Mouse (Mus musculus): ENCODE results near the gene Fbxo5. TPM values are rescaled to one million over a fixed set of nuclear protein-coding genes. Genes with fewer than 3 reads are reported as not detected.
A peak's percentile ranks its signal among the peaks of the same experiment; 100 is the strongest.

Fbxo5 gene
- polyA plus RNA-seq, 1 experiment from 2014 or later: 110 TPM

- under 1% methylated on average over 31 of the region's 37 CpGs for WGBS
- Histone ChIP-seq H3K9me3 (replicated peaks; ENCODE audit: control insufficient read depth, low read length) (no peaks in the 10 kb centered on the region), H3K9ac (replicated peaks; ENCODE audit: low read length) (peak overlapping the region; percentile 89), H3K4me3 (ENCODE audit: low read depth, low read length) (peak overlapping the region; percentile 93), H3K27me3 (ENCODE audit: control insufficient read depth, insufficient read depth, low read length) (no peaks in the 10 kb centered on the region), H3K4me1 (ENCODE audit: control insufficient read depth, insufficient read depth, low read length) (no peaks in the 10 kb centered on the region), H3K27ac (replicated peaks; ENCODE audit: low read depth, low read length) (peak overlapping the region; percentile 86), H3K36me3 (replicated peaks; ENCODE audit: control insufficient read depth, insufficient read depth, low read depth, low read length) (peaks cover 7% of the 10 kb centered on the region), H3K4me2 (ENCODE audit: low read depth, low read length) (peak overlapping the region; percentile 53)
- ATAC-seq (replicated peaks; ENCODE audit: insufficient number of reproducible peaks, low FRiP score, low TSS enrichment, low read depth) (peak; percentile 0; the same call in 1 of the 2 replicates), DNase-seq (ENCODE audit: low spot score) (peak; percentile 12)
Observed at GRCm38 (mm10) chr10:5823291-5823739, 17.9 kb upstream of the Fbxo5 start.

- peaks cover 7% of the 10 kb centered on the region for H3K36me3 ChIP-seq (replicated peaks; ENCODE audit: control insufficient read depth, insufficient read depth, low read depth, low read length)
Observed at GRCm38 (mm10) chr10:5818772-5819171, 13.4 kb upstream of the Fbxo5 start.

GRCm38 (mm10) chr10:5815968-5816367 lies 10.6 kb upstream of the Fbxo5 start:
- ATAC-seq (replicated peaks; ENCODE audit: insufficient number of reproducible peaks, low FRiP score, low TSS enrichment, low read depth) (no peak), DNase-seq (ENCODE audit: low spot score) (no peak)
- Histone ChIP-seq H3K36me3 (replicated peaks; ENCODE audit: control insufficient read depth, insufficient read depth, low read depth, low read length) (peaks cover 7% of the 10 kb centered on the region), H3K4me1 (ENCODE audit: control insufficient read depth, insufficient read depth, low read length) (no peaks in the 10 kb centered on the region), H3K4me2 (ENCODE audit: low read depth, low read length) (no peak overlapping the region), H3K4me3 (ENCODE audit: low read depth, low read length) (no peak overlapping the region), H3K27ac (replicated peaks; ENCODE audit: low read depth, low read length) (no peak overlapping the region), H3K9me3 (replicated peaks; ENCODE audit: control insufficient read depth, low read length) (no peaks in the 10 kb centered on the region), H3K27me3 (ENCODE audit: control insufficient read depth, insufficient read depth, low read length) (no peaks in the 10 kb centered on the region), H3K9ac (replicated peaks; ENCODE audit: low read length) (no peak overlapping the region)
- 98% methylated on average over 2 of the region's 2 CpGs for WGBS

More at GRCm38 (mm10) chr10:5818772-5819171, 13.4 kb upstream of the Fbxo5 start:
- no peaks in the 10 kb centered on the region for H3K4me1 ChIP-seq (ENCODE audit: control insufficient read depth, insufficient read depth, low read length)
- 93% methylated on average over 3 of the region's 3 CpGs for WGBS
- no peaks in the 10 kb centered on the region for H3K9me3 ChIP-seq (replicated peaks; ENCODE audit: control insufficient read depth, low read length)
- DNase-seq (ENCODE audit: low spot score): no peak
- no peak overlapping the region for H3K9ac ChIP-seq (replicated peaks; ENCODE audit: low read length)
- H3K4me3 ChIP-seq (ENCODE audit: low read depth, low read length): no peak overlapping the region
- ATAC-seq (replicated peaks; ENCODE audit: insufficient number of reproducible peaks, low FRiP score, low TSS enrichment, low read depth): no peak
- no peak overlapping the region for H3K27ac ChIP-seq (replicated peaks; ENCODE audit: low read depth, low read length)
- no peaks in the 10 kb centered on the region for H3K27me3 ChIP-seq (ENCODE audit: control insufficient read depth, insufficient read depth, low read length)
- H3K4me2 ChIP-seq (ENCODE audit: low read depth, low read length): no peak overlapping the region

GRCm38 (mm10) chr10:5813724-5814123 lies 8.3 kb upstream of the Fbxo5 start:
- no peak overlapping the region for H3K4me3 ChIP-seq (ENCODE audit: low read depth, low read length)

GRCm38 (mm10) chr10:5807683-5808082 lies 2.3 kb upstream of the Fbxo5 start:
- Histone ChIP-seq H3K27me3 (ENCODE audit: control insufficient read depth, insufficient read depth, low read length) (no peaks in the 10 kb centered on the region), H3K4me2 (ENCODE audit: low read depth, low read length) (no peak overlapping the region), H3K9me3 (replicated peaks; ENCODE audit: control insufficient read depth, low read length) (no peaks in the 10 kb centered on the region), H3K27ac (replicated peaks; ENCODE audit: low read depth, low read length) (no peak overlapping the region), H3K36me3 (replicated peaks; ENCODE audit: control insufficient read depth, insufficient read depth, low read depth, low read length) (no peaks in the 10 kb centered on the region; the same call in 1 of the 2 replicates), H3K9ac (replicated peaks; ENCODE audit: low read length) (no peak overlapping the region; the same call in 1 of the 2 replicates), H3K4me1 (ENCODE audit: control insufficient read depth, insufficient read depth, low read length) (no peaks in the 10 kb centered on the region), H3K4me3 (ENCODE audit: low read depth, low read length) (no peak overlapping the region)
- 81% methylated on average over 2 of the region's 2 CpGs for WGBS
- no peak for DNase-seq (ENCODE audit: low spot score)
- ATAC-seq (replicated peaks; ENCODE audit: insufficient number of reproducible peaks, low FRiP score, low TSS enrichment, low read depth): no peak

More at GRCm38 (mm10) chr10:5813724-5814123, 8.3 kb upstream of the Fbxo5 start:
- WGBS: 94% methylated on average over 11 of the region's 11 CpGs
- no peaks in the 10 kb centered on the region for H3K4me1 ChIP-seq (ENCODE audit: control insufficient read depth, insufficient read depth, low read length)
- ATAC-seq (replicated peaks; ENCODE audit: insufficient number of reproducible peaks, low FRiP score, low TSS enrichment, low read depth) (no peak), DNase-seq (ENCODE audit: low spot score) (no peak)
- no peak overlapping the region for H3K4me2 ChIP-seq (ENCODE audit: low read depth, low read length)
- no peaks in the 10 kb centered on the region for H3K27me3 ChIP-seq (ENCODE audit: control insufficient read depth, insufficient read depth, low read length)
- H3K27ac ChIP-seq (replicated peaks; ENCODE audit: low read depth, low read length): no peak overlapping the region
- peaks cover 3% of the 10 kb centered on the region for H3K36me3 ChIP-seq (replicated peaks; ENCODE audit: control insufficient read depth, insufficient read depth, low read depth, low read length)
- H3K9me3 ChIP-seq (replicated peaks; ENCODE audit: control insufficient read depth, low read length): no peaks in the 10 kb centered on the region
- H3K9ac ChIP-seq (replicated peaks; ENCODE audit: low read length): no peak overlapping the region

- Histone ChIP-seq H3K4me1 (ENCODE audit: control insufficient read depth, insufficient read depth, low read length) (no peaks in the 10 kb centered on the region), H3K9ac (replicated peaks; ENCODE audit: low read length) (no peak overlapping the region), H3K27ac (replicated peaks; ENCODE audit: low read depth, low read length) (no peak overlapping the region), H3K27me3 (ENCODE audit: control insufficient read depth, insufficient read depth, low read length) (no peaks in the 10 kb centered on the region), H3K9me3 (replicated peaks; ENCODE audit: control insufficient read depth, low read length) (no peaks in the 10 kb centered on the region), H3K4me3 (ENCODE audit: low read depth, low read length) (no peak overlapping the region), H3K4me2 (ENCODE audit: low read depth, low read length) (no peak overlapping the region), H3K36me3 (replicated peaks; ENCODE audit: control insufficient read depth, insufficient read depth, low read depth, low read length) (no peaks in the 10 kb centered on the region; the same call in 1 of the 2 replicates)
- no peak for ATAC-seq (replicated peaks; ENCODE audit: insufficient number of reproducible peaks, low FRiP score, low TSS enrichment, low read depth)
- WGBS: 74% methylated on average over 4 of the region's 4 CpGs
- no peak for DNase-seq (ENCODE audit: low spot score)
Observed at GRCm38 (mm10) chr10:5806996-5807395, 1.6 kb upstream of the Fbxo5 start.

- no peaks in the 10 kb centered on the region for H3K36me3 ChIP-seq (replicated peaks; ENCODE audit: control insufficient read depth, insufficient read depth, low read depth, low read length)
- H3K9ac ChIP-seq (replicated peaks; ENCODE audit: low read length): peak overlapping the region; percentile 61
- no peak for DNase-seq (ENCODE audit: low spot score)
- no peak for ATAC-seq (replicated peaks; ENCODE audit: insufficient number of reproducible peaks, low FRiP score, low TSS enrichment, low read depth)
- H3K27me3 ChIP-seq (ENCODE audit: control insufficient read depth, insufficient read depth, low read length): no peaks in the 10 kb centered on the region
- no peaks in the 10 kb centered on the region for H3K4me1 ChIP-seq (ENCODE audit: control insufficient read depth, insufficient read depth, low read length)
- peak overlapping the region; percentile 59 for H3K27ac ChIP-seq (replicated peaks; ENCODE audit: low read depth, low read length)
- 24% methylated on average over 8 of the region's 8 CpGs for whole genome bisulfite sequencing
- H3K4me2 ChIP-seq (ENCODE audit: low read depth, low read length): peak overlapping the region; percentile 37
- no peaks in the 10 kb centered on the region for H3K9me3 ChIP-seq (replicated peaks; ENCODE audit: control insufficient read depth, low read length)
- H3K4me3 ChIP-seq (ENCODE audit: low read depth, low read length): peak overlapping the region; percentile 75
Observed at GRCm38 (mm10) chr10:5806416-5806815, 1.0 kb upstream of the Fbxo5 start.

- Histone ChIP-seq H3K27me3 (ENCODE audit: control insufficient read depth, insufficient read depth, low read length) (no peaks in the 10 kb centered on the region), H3K4me2 (ENCODE audit: low read depth, low read length) (peak overlapping the region; percentile 48), H3K27ac (replicated peaks; ENCODE audit: low read depth, low read length) (peak overlapping the region; percentile 79), H3K9me3 (replicated peaks; ENCODE audit: control insufficient read depth, low read length) (no peaks in the 10 kb centered on the region), H3K36me3 (replicated peaks; ENCODE audit: control insufficient read depth, insufficient read depth, low read depth, low read length) (no peaks in the 10 kb centered on the region), H3K4me1 (ENCODE audit: control insufficient read depth, insufficient read depth, low read length) (no peaks in the 10 kb centered on the region), H3K4me3 (ENCODE audit: low read depth, low read length) (peak overlapping the region; percentile 75), H3K9ac (replicated peaks; ENCODE audit: low read length) (peak overlapping the region; percentile 69)
- WGBS: under 1% methylated on average over 43 of the region's 43 CpGs
- ATAC-seq (replicated peaks; ENCODE audit: insufficient number of reproducible peaks, low FRiP score, low TSS enrichment, low read depth): peak; percentile 93
- DNase-seq (ENCODE audit: low spot score): peak; percentile 97
Observed at GRCm38 (mm10) chr10:5805731-5806307, 419 bp upstream of the Fbxo5 start.
